Mouse (Mus musculus) embryonic fibroblast, embryonic 13.5 days (primary cell): ENCODE data around the gene Zfr.

Source experiments
- CTCF ChIP-seq: IDR thresholded peaks from 2 replicates; pipeline ENCODE4 v1.5.1; 2011; ENCODE audit warnings: mild to moderate bottlenecking, control low read depth, low read length, moderate library complexity, borderline replicate concordance; ENCODE audit not compliant: insufficient read depth
- POLR2A ChIP-seq: IDR thresholded peaks from 2 replicates; pipeline ENCODE4 v1.6.1; 2011; ENCODE audit warnings: low read depth, mild to moderate bottlenecking, control low read depth, low read length, moderate library complexity

DNA sequence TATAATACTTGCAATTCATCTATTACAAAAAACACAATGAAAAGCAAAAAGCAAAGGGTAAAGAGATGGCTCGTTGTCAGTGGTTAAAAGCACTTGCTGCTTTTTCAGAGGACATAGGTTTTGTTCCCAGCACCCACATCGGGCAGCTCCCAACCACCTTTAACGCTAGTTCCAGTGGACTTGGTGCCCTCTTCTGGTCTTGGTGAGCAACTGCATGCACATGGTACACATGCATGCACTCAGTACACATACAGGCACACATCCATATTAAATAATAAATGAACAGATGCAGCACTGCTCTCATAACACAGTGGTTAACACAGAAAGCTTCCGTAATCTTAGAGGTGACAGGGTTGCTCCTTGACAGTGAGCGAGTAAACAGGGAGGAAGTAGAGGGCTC, 20.3 kb upstream of the Zfr start:
- TF ChIP-seq POLR2A (no peak), CTCF (no peak)
